Mouse (Mus musculus) brain, embryonic 14.5 days (tissue): Measurements from ENCODE around the gene Plin4. TPM values are rescaled to one million over a fixed set of nuclear protein-coding genes. Genes with fewer than 3 reads are reported as not detected.

Experiments
- DNase-seq: peaks from one replicate; pipeline ENCODE4 v3.0.0-alpha.2; 2011; ENCODE audit warnings: low read depth
- CTCF ChIP-seq: fragments of 200-500 bp; IDR thresholded peaks from 2 replicates; pipeline ENCODE4 v1.5.1; 2012; ENCODE audit warnings: inconsistent platforms, mild to moderate bottlenecking, moderate library complexity, borderline replicate concordance; ENCODE audit not compliant: insufficient read depth, insufficient read length; ENCODE audit errors: extremely low read depth
- POLR2A ChIP-seq: fragments of 200-500 bp; IDR thresholded peaks from 2 replicates; pipeline ENCODE4 v1.6.1; 2012; ENCODE audit warnings: mild to moderate bottlenecking, inconsistent platforms, borderline replicate concordance; ENCODE audit not compliant: poor library complexity, insufficient read depth, insufficient read length, severe bottlenecking; ENCODE audit errors: extremely low read depth
- polyA plus RNA-seq: library from polyadenylated mRNA; depleted of rRNA; stranded (reverse); fragments of >200 nt; gene quantifications from 2 replicates; pipeline ENCODE4 v1.2.3, GENCODE M21; 2012

The Plin4 gene
- polyA plus RNA-seq, 1 experiment: 0.16 TPM

DNA sequence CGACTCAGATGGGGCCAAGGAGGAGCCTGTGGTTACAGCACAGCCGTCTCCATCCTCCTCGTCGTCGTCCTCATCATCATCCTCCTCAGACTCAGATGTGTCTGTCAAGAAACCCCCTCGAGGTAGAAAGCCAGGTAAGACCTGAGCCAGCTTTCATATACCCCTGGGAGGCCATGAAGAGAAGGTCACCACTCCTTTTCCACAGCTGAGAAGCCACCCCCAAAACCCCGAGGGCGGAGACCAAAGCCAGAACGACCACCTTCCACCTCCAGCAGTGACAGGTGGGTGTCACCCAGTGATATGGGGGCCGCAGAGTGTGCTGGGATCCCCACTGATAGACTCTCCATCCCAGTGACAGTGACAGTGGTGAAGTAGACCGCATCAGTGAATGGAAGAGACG lies 12.7 kb downstream of the Plin4 start:
- TF ChIP-seq CTCF: no peak
- no peak for TF ChIP-seq POLR2A
- no peak for DNase-seq

- TF ChIP-seq POLR2A: no peak
- no peak for TF ChIP-seq CTCF
- no peak for DNase-seq
These were observed 16.8 kb downstream of the Plin4 start for GRCm38 (mm10) chr17:56092794-56093193.

- no peak for TF ChIP-seq POLR2A
- TF ChIP-seq CTCF: no peak
- no peak for DNase-seq
These were observed 17.3 kb downstream of the Plin4 start for GRCm38 (mm10) chr17:56092312-56092711.

DNA sequence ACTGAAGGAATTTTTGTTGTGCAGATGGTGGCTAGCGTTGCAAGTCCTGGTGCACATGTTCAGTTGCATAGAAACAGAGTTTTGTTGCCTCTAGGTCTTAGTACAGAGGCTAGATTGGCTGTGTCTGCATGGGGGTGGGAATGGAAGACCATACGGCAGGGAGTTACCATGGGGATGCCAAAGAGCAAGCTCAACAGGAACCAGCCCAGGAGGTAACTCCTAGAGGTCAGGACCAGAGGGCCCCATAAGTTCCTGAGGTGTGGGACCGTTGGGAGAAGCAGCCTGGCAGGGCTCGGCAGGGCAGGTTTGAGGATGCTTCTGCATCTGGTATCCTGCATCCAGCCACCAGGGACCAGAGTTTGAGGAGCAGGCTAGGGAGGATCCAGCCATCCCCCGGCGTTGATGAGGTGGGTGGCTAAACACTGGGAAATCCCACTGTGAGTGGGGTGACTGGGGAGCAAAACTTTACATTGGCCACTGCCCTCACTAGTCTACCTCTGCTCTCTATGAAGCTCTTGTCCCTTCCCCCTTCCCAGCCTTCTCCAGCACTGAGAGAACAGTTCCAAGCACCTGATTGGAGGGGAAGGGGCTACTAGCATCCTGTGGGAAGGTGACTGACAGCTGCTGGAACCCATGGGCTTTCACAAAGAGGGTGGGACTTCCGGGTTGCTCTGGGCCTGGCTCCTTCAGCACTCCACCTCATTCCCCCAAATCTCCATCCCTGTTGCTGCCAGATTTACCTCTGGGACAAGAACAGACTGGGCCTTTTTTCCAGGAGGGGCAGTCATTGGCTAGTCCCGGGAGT lies 28.6 kb downstream of the Plin4 start:
- TF ChIP-seq POLR2A: no peak
- no peak for TF ChIP-seq CTCF

DNA sequence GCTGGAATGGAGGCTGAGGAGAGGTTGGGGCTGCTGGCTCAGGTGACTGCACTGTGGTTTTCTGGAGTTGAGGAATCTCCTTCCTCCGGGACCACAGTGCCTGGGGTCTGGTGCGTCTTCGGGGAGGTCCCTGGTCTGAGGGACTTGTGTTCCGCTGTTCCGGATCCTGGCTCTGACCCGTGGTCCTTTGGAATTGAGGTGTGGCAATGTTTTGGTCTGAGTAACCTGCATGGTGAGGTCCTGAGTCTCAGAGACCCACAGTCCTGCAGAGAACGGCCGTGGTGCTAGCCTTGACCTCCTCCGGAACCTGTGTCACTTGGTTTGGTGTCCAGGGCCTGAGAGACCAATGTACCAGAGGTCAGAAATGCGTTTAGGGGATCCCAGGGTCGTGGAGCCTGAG lies 29.7 kb downstream of the Plin4 start:
- DNase-seq: peak; percentile 10
- no peak for TF ChIP-seq POLR2A
- no peak for TF ChIP-seq CTCF

More for the DNA sequence above, 28.6 kb downstream of the Plin4 start:
- DNase-seq: peak; percentile 95

- peak; percentile 100 for DNase-seq
- TF ChIP-seq CTCF: no peak
- peak; percentile 89 for TF ChIP-seq POLR2A
These were observed 30.5 kb downstream of the Plin4 start, which contains the start of gene Hdgfl2 for GRCm38 (mm10) chr17:56078880-56079795. Hdgfl2 (plus strand) TSS chr17:56079634.

DNA sequence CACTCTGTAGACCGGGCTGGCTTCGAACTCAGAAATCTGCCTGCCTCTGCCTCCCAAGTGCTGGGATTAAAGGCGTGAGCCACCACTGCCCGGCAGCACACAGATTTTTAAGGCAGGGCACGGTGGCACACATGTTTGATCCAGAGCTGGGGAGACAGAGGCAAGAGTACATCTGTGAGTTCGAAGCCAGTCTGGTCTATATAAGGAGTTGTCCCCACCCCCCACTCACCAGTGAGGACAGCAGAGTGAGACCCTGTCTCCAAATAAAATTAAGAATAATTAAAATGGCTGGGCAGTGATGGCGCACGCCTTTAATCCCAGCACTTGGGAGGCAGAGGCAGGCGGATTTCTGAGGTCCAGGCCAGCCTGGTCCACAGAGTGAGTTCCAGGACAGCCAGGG lies 31.2 kb downstream of the Plin4 start:
- DNase-seq: peak; percentile 11

DNA sequence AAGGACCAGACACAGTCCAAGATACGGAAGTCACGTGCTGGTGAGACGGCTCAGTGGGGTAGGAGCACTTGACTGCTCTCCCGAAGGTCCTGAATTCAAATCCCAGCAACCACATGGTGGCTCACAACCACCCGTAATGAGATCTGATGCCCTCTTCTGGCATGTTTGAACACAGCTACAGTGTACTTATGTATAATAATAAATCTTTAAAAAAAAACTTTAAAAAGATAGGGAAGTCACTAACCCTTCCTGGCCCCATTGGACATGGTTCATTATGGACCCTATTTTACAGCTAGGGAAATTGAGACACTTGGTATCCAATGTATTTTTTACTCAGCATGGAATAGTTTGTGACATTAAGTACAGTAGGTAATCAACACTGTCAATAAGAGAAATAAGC lies 32.1 kb downstream of the Plin4 start:
- TF ChIP-seq CTCF (no peak), POLR2A (no peak)
- DNase-seq: no peak

DNA sequence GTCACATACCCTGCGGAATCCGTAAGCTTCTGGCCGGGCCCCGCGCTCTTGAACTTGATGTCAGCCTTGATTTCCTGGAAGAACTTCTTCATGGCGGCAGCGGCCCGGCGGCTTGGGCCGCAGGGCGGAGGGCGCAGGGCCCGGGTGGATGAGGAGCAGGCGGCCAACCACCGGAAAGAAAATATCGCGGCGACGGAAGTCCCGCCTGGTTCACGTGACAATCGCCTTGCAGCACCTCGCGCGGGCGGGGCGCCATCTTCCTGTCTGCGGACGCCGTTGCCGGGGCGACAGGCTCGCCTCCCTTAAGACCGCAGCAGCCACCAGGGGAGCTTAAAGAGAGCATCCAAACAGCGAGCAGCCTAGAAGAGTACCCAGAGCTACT lies 34.8 kb downstream of the Plin4 start, which contains the start of gene Ubxn6:
Ubxn6 (minus strand) TSS at position 202 of the 382 bp plus-strand sequence.
- peak; percentile 99 for DNase-seq
- TF ChIP-seq CTCF (peak; percentile 41; the same call in 1 of the 2 replicates), POLR2A (peak; percentile 51; the same call in 1 of the 2 replicates)

GRCm38 (mm10) chr17:56074097-56074826 lies 35.3 kb downstream of the Plin4 start:
- TF ChIP-seq POLR2A: no peak
- TF ChIP-seq CTCF: no peak
- DNase-seq: peak; percentile 83

GRCm38 (mm10) chr17:56072243-56072642 lies 37.4 kb downstream of the Plin4 start:
- TF ChIP-seq CTCF: no peak
- no peak for TF ChIP-seq POLR2A

More at GRCm38 (mm10) chr17:56072243-56072642, 37.4 kb downstream of the Plin4 start:
- no peak for DNase-seq
